Mouse (Mus musculus): ENCODE results near the gene Sbk1. TPM values are rescaled to one million over a fixed set of nuclear protein-coding genes. Genes with fewer than 3 reads are reported as not detected.

The Sbk1 gene
- polyA plus RNA-seq (2014; fragmentation: Illumina TruSeq; extraction: RNeasy Lipid Tissue Mini Kit (QIAGEN cat#74804)): 8.5 TPM

GRCm38 (mm10) chr7:126271712-126272683 lies at the start of gene Sbk1:
Sbk1 (plus strand) TSS chr7:126272619.

Other genes with a start within 250 kb of the Sbk1 start
- 4.2 TPM for gene Gsg1l, start 190.2 kb upstream of the Sbk1 start, polyA plus RNA-seq (2014; fragmentation: Illumina TruSeq; extraction: RNeasy Lipid Tissue Mini Kit (QIAGEN cat#74804))
- gene Xpo6, start 72.1 kb upstream of the Sbk1 start, polyA plus RNA-seq (2014; fragmentation: Illumina TruSeq; extraction: RNeasy Lipid Tissue Mini Kit (QIAGEN cat#74804)): 56.2 TPM
- not detected for gene Lat, start 97.0 kb downstream of the Sbk1 start, polyA plus RNA-seq (2014; fragmentation: Illumina TruSeq; extraction: RNeasy Lipid Tissue Mini Kit (QIAGEN cat#74804))
- gene Spns1, start 104.8 kb downstream of the Sbk1 start, polyA plus RNA-seq (2014; fragmentation: Illumina TruSeq; extraction: RNeasy Lipid Tissue Mini Kit (QIAGEN cat#74804)): 2.6 TPM
- gene Nfatc2ip, start 124.1 kb downstream of the Sbk1 start, polyA plus RNA-seq (2014; fragmentation: Illumina TruSeq; extraction: RNeasy Lipid Tissue Mini Kit (QIAGEN cat#74804)): 14.5 TPM
- gene Cd19, start 142.3 kb downstream of the Sbk1 start, polyA plus RNA-seq (2014; fragmentation: Illumina TruSeq; extraction: RNeasy Lipid Tissue Mini Kit (QIAGEN cat#74804)): 0.17 TPM
- gene Rabep2, start 156.1 kb downstream of the Sbk1 start, polyA plus RNA-seq (2014; fragmentation: Illumina TruSeq; extraction: RNeasy Lipid Tissue Mini Kit (QIAGEN cat#74804)): 0.20 TPM
- gene Atp2a1, start 190.5 kb downstream of the Sbk1 start, polyA plus RNA-seq (2014; fragmentation: Illumina TruSeq; extraction: RNeasy Lipid Tissue Mini Kit (QIAGEN cat#74804)): not detected
- gene Sh2b1, start 202.8 kb downstream of the Sbk1 start, polyA plus RNA-seq (2014; fragmentation: Illumina TruSeq; extraction: RNeasy Lipid Tissue Mini Kit (QIAGEN cat#74804)): 0.57 TPM
- gene Tufm, start 214.7 kb downstream of the Sbk1 start, polyA plus RNA-seq (2014; fragmentation: Illumina TruSeq; extraction: RNeasy Lipid Tissue Mini Kit (QIAGEN cat#74804)): 2.9 TPM
- 24.4 TPM for gene Atxn2l, start 230.8 kb downstream of the Sbk1 start, polyA plus RNA-seq (2014; fragmentation: Illumina TruSeq; extraction: RNeasy Lipid Tissue Mini Kit (QIAGEN cat#74804))